Mouse (Mus musculus): ENCODE data around the gene Hemgn.

Gene Hemgn

GRCm38 (mm10) chr4:46413406-46413805 is at the start of gene Hemgn:
TSS of gene Hemgn (minus strand) at chr4:46413506.
- DNase-seq (ENCODE audit: low spot score): no peak

GRCm38 (mm10) chr4:46458411-46458810 is 45.1 kb upstream of the Hemgn start:
- no peak for DNase-seq (ENCODE audit: low spot score)

GRCm38 (mm10) chr4:46457186-46457585 is 43.9 kb upstream of the Hemgn start:
- no peak for DNase-seq (ENCODE audit: low spot score)

- DNase-seq (ENCODE audit: low spot score): no peak
These were observed 43.5 kb upstream of the Hemgn start for GRCm38 (mm10) chr4:46456762-46457161.

GRCm38 (mm10) chr4:46454097-46454864 is 41.0 kb upstream of the Hemgn start:
- no peak for DNase-seq (ENCODE audit: low spot score)

- DNase-seq (ENCODE audit: low spot score): no peak
These were observed 39.8 kb upstream of the Hemgn start for GRCm38 (mm10) chr4:46452855-46453719.

- DNase-seq (ENCODE audit: low spot score): no peak
These were observed 39.2 kb upstream of the Hemgn start for GRCm38 (mm10) chr4:46452481-46452850.

GRCm38 (mm10) chr4:46451758-46452480 is 38.6 kb upstream of the Hemgn start:
- peak; percentile 51 for DNase-seq (ENCODE audit: low spot score)

GRCm38 (mm10) chr4:46451240-46451757 is 38.0 kb upstream of the Hemgn start:
- peak; percentile 51 for DNase-seq (ENCODE audit: low spot score)

- peak; percentile 84 for DNase-seq (ENCODE audit: low spot score)
These were observed 37.3 kb upstream of the Hemgn start, which contains the start of gene Anp32b for GRCm38 (mm10) chr4:46450519-46451131. TSS of gene Anp32b (plus strand) at chr4:46450902.

- DNase-seq (ENCODE audit: low spot score): no peak
These were observed 36.8 kb upstream of the Hemgn start for GRCm38 (mm10) chr4:46450020-46450518.

GRCm38 (mm10) chr4:46448886-46449285 is 35.6 kb upstream of the Hemgn start:
- DNase-seq (ENCODE audit: low spot score): no peak

- DNase-seq (ENCODE audit: low spot score): no peak
These were observed 34.2 kb upstream of the Hemgn start for GRCm38 (mm10) chr4:46447461-46447860.

- DNase-seq (ENCODE audit: low spot score): no peak
These were observed 32.1 kb upstream of the Hemgn start for GRCm38 (mm10) chr4:46445237-46445945.

- DNase-seq (ENCODE audit: low spot score): no peak
These were observed 29.2 kb upstream of the Hemgn start for GRCm38 (mm10) chr4:46442501-46442900.

- no peak for DNase-seq (ENCODE audit: low spot score)
These were observed 19.2 kb upstream of the Hemgn start for GRCm38 (mm10) chr4:46432339-46433036.

GRCm38 (mm10) chr4:46428903-46429499 is 15.7 kb upstream of the Hemgn start:
- no peak for DNase-seq (ENCODE audit: low spot score)

- no peak for DNase-seq (ENCODE audit: low spot score)
These were observed 9.3 kb upstream of the Hemgn start for GRCm38 (mm10) chr4:46422625-46423024.

GRCm38 (mm10) chr4:46418851-46419250 is 5.5 kb upstream of the Hemgn start:
- no peak for DNase-seq (ENCODE audit: low spot score)

GRCm38 (mm10) chr4:46417491-46417890 is 4.2 kb upstream of the Hemgn start:
- no peak for DNase-seq (ENCODE audit: low spot score)

Data from left cerebral cortex, adult 11 months (tissue).